Mouse (Mus musculus) inflammation-experienced regulatory T-cells (primary cell): ENCODE results near the gene Hsf2bp. TPM values are rescaled to one million over a fixed set of nuclear protein-coding genes. Genes with fewer than 3 reads are reported as not detected.

ENCODE experiments used
- polyA plus RNA-seq, 2 experiments: library from polyadenylated mRNA; unstranded; fragments of 100-300 nt; shearing (Covaris generic); gene quantifications; one replicate each; pipeline ENCODE4 v1.2.1; 2017

Gene Hsf2bp
- 1 to 10 TPM in 1 of 2 experiments, under 1 TPM in 1; 0.43 to 1.2 TPM for polyA plus RNA-seq

DNA sequence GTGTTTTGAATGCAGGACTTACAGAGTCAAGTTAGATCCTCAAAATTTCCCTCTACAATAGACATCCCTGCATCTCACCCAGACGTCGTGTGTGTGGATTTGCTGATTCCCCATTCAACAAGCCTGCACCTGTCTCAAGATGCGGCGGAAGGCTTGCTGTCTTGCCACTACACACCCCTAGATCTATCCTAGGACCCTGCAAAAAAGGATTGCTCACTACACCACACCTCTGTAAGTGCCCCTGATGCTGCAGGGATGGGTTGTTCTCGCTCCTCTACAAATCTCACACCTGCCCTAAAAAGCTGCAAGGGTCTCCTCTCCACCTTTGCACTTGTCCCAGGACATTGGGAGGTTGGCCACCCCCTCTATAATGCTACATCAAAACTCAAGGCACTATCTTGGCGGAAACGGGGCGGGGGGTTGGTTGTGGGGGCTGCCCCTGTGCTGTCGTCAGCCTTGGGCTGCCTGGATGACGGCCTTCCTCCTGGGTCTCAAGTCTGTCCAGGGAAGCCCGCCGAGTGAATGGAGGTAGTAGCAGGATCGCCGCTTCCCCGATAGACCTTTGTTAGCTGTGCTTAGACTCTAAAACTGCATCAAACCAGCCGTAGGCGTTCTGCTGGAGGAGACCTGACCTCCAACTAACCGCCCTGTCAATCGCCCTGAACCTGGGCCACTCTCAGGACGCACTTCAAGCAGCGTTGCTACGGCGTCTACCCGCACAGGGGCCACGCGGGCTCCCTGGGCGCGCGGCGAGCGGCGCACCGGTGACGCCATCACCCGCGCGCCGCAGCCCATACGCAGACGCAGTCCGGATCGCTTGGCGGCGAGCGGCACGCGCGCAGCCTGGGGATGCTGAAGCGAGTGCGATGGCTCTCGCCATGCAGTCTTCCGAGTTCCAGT lies at the start of gene Hsf2bp, which contains the start of gene Rrp1b:
Hsf2bp (minus strand) TSS at position 741 of the 900 bp plus-strand sequence.
Rrp1b (plus strand) TSS at position 492 of the 900 bp plus-strand sequence.

Other genes starting within 250 kb of the Hsf2bp start
- gene Sik1, start 180.5 kb downstream of the Hsf2bp start, polyA plus RNA-seq = 10 to 100 TPM; 10.4 to 17.8 TPM
- 10 to 100 TPM; 46.8 to 58.8 TPM for gene Rrp1b, start 249 bp downstream of the Hsf2bp start, polyA plus RNA-seq
- under 1 TPM in 1 of 2 experiments, not detected in 1; 0.38 TPM for gene Notch3, start 130.5 kb upstream of the Hsf2bp start, polyA plus RNA-seq
- gene Ephx3, start 153.2 kb upstream of the Hsf2bp start, polyA plus RNA-seq = under 1 TPM; 0.17 to 0.93 TPM
- gene Brd4, start 248.4 kb upstream of the Hsf2bp start, polyA plus RNA-seq = 100 to 1,000 TPM; 189 to 201 TPM